Mouse (Mus musculus): Measurements from ENCODE around the gene Tubb3.

- TF ChIP-seq CTCF (conservative IDR thresholded peaks at IDR 0.05; ENCODE audit: low read length): no peak
- no peak for TF ChIP-seq POU5F1 (IDR thresholded peaks at IDR 0.05; ENCODE audit: borderline replicate concordance, low read length)
- TF ChIP-seq NANOG (IDR thresholded peaks at IDR 0.05; ENCODE audit: borderline replicate concordance, low read length): no peak
Measured at GRCm38 (mm10) chr8:123453291-123453690, 42.1 kb downstream of the Tubb3 start.

Data from E14TG2a.4 (cell line).